ENCODE assay signal across 8 mouse cellular contexts in the genomic region with DNA sequence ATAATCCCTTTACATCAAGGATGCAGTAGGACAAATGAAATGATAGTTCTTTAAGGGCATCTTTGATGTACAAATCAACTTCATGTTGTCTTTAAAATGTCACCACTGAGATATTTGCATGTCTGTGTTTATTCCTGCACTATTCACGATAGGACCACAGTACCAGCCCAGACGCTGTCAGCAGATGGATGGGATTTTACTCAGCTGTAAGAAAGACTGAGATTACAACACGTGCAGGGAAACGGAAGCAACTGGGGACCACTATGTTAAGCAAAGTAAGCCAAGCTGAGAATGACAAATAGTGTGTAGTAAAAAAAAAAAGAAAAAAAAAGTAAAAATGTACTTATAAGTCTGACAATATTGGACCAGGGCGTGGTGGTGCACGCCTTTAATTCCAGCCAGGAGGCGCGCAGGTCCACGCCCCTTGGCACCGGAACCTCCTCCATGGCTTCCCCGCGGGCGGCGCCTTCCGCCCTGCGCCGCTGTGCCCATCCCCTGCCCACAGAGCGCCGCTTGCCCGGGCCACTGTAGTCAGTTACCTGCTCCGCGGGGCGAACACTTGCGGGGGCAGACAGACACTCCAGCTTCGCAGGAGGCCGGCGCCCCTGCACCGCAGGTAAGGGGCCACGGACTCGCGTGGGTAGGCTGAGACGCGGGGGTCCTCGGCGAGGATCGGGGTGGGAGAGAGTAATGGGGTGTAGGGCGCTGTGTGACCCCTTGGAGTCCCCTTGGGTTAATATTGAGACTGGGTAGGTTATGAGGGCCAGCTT.
A peak's percentile ranks its signal among the peaks of the same experiment; 100 is the strongest.
DNase-seq lines count a peak whose midpoint lies in the region; ATAC-seq and TF ChIP-seq lines count a peak whose summit lies in the region.
"Not testable (repeated sequence)": the region's sequence is repeated elsewhere in the genome, so short reads cannot be mapped to it uniquely, and the experiment has no call there.

No protein-coding gene starts in this region.

- not testable (repeated sequence) for TF ChIP-seq CTCF in hindbrain, postnatal 0 days (IDR thresholded peaks at IDR 0.05; ENCODE audit: low read depth); lung, postnatal 0 days (IDR thresholded peaks at IDR 0.05)

- peak; percentile 22; the same call in 1 of the 2 replicates for ATAC-seq in embryonic facial prominence, embryonic 12.5 days (ENCODE audit: insufficient number of reproducible peaks, insufficient read depth, low FRiP score, low TSS enrichment)
- not testable (repeated sequence) for ATAC-seq in heart, embryonic 11.5 days (replicated peaks; ENCODE audit: insufficient number of reproducible peaks, low FRiP score, low TSS enrichment)
- ATAC-seq in hindbrain, postnatal 0 days = peak; percentile 71
- peak; percentile 69 for ATAC-seq in lung, postnatal 0 days
- ATAC-seq in stomach, embryonic 16.5 days (ENCODE audit: insufficient read depth, low FRiP score) = peak; percentile 75; the same call in 1 of the 2 replicates

- TF ChIP-seq EP300 in lung, postnatal 0 days (IDR thresholded peaks at IDR 0.05) = not testable (repeated sequence)

- not testable (repeated sequence) for H3K36me3 ChIP-seq in embryonic facial prominence, embryonic 12.5 days; heart, embryonic 11.5 days (ENCODE audit: control insufficient read depth, insufficient read depth, low read length); hindbrain, postnatal 0 days (ENCODE audit: insufficient read depth, low read length); lung, postnatal 0 days (ENCODE audit: insufficient read depth, low read length); stomach, embryonic 16.5 days (ENCODE audit: control insufficient read depth, insufficient read depth, low read length)

- WGBS in embryonic facial prominence, embryonic 12.5 days = 4% methylated on average over 37 of the region's 37 CpGs
- WGBS in heart, embryonic 11.5 days (ENCODE audit: insufficient replicate concordance) = 2% methylated on average over 37 of the region's 37 CpGs
- 2% methylated on average over 33 of the region's 37 CpGs for WGBS in hindbrain, postnatal 0 days
- under 1% methylated on average over 37 of the region's 37 CpGs for WGBS in lung, postnatal 0 days
- WGBS in stomach, embryonic 16.5 days = under 1% methylated on average over 37 of the region's 37 CpGs

- peak overlapping the region; percentile 49 for H3K4me3 ChIP-seq in embryonic facial prominence, embryonic 12.5 days
- H3K4me3 ChIP-seq in heart, embryonic 11.5 days (ENCODE audit: low read depth, low read length) = peak overlapping the region; percentile 60
- peak overlapping the region; percentile 45 for H3K4me3 ChIP-seq in hindbrain, postnatal 0 days (ENCODE audit: low read length)
- H3K4me3 ChIP-seq in lung, postnatal 0 days (ENCODE audit: low read depth, low read length) = peak overlapping the region; percentile 40
- peak overlapping the region; percentile 53 for H3K4me3 ChIP-seq in stomach, embryonic 16.5 days (replicated peaks; ENCODE audit: low read length)

- peak overlapping the region; percentile 90 for H3K4me2 ChIP-seq in embryonic facial prominence, embryonic 12.5 days (replicated peaks)
- peak overlapping the region; percentile 91 for H3K4me2 ChIP-seq in heart, embryonic 11.5 days
- peak overlapping the region; percentile 80 for H3K4me2 ChIP-seq in hindbrain, postnatal 0 days (ENCODE audit: low read depth, low read length)
- H3K4me2 ChIP-seq in lung, postnatal 0 days (replicated peaks; ENCODE audit: low read depth, low read length) = peak overlapping the region; percentile 75
- peak overlapping the region; percentile 91 for H3K4me2 ChIP-seq in stomach, embryonic 16.5 days (ENCODE audit: low read depth, low read length)

- H3K27ac ChIP-seq in embryonic facial prominence, embryonic 12.5 days; heart, embryonic 11.5 days (ENCODE audit: low read depth, low read length); hindbrain, postnatal 0 days; lung, postnatal 0 days (ENCODE audit: low read length); stomach, embryonic 16.5 days (ENCODE audit: low read length): not testable (repeated sequence)

- peak; percentile 22 for DNase-seq in adrenal gland, adult 2 months
- peak; percentile 8 for DNase-seq in hindbrain, postnatal 0 days (ENCODE audit: low spot score)
- DNase-seq in left cerebral cortex, postnatal 4 days = peak; percentile 3
- DNase-seq in lung, postnatal 0 days (ENCODE audit: low spot score) = peak; percentile 50
- DNase-seq in naive thymus-derived CD4-positive, alpha-beta T cell, adult 2 months (ENCODE audit: low read depth) = peak; percentile 44

- not testable (repeated sequence) for H3K4me1 ChIP-seq in embryonic facial prominence, embryonic 12.5 days; heart, embryonic 11.5 days (ENCODE audit: control insufficient read depth, insufficient read depth, low read length); hindbrain, postnatal 0 days (ENCODE audit: insufficient read depth, low read length); lung, postnatal 0 days (ENCODE audit: insufficient read depth, low read depth, low read length); stomach, embryonic 16.5 days (ENCODE audit: control insufficient read depth, insufficient read depth, low read length)

- intact Hi-C loops in left cerebral cortex, postnatal 4 days (cut with DNase I) = not testable (repeated sequence)

- not testable (repeated sequence) for H3K9me3 ChIP-seq in embryonic facial prominence, embryonic 12.5 days; heart, embryonic 11.5 days (replicated peaks; ENCODE audit: control insufficient read depth, low read length); hindbrain, postnatal 0 days (ENCODE audit: low read length); lung, postnatal 0 days (ENCODE audit: low read length); stomach, embryonic 16.5 days (replicated peaks; ENCODE audit: control insufficient read depth, low read length)

- H3K27me3 ChIP-seq in embryonic facial prominence, embryonic 12.5 days = peaks cover 15% of the 10 kb centered on the region
- H3K27me3 ChIP-seq in heart, embryonic 11.5 days (ENCODE audit: control insufficient read depth, insufficient read depth, low read length); hindbrain, postnatal 0 days (ENCODE audit: insufficient read depth, low read length); lung, postnatal 0 days (replicated peaks; ENCODE audit: insufficient read depth, low read length); stomach, embryonic 16.5 days (ENCODE audit: control insufficient read depth, insufficient read depth, low read length): not testable (repeated sequence)

- H3K9ac ChIP-seq in embryonic facial prominence, embryonic 12.5 days = peak overlapping the region; percentile 54; the same call in 1 of the 2 replicates
- H3K9ac ChIP-seq in heart, embryonic 11.5 days (ENCODE audit: low read depth, low read length) = 0 out of 2 replicates have a peak overlapping the region, but pooled peaks have one; percentile 34
- H3K9ac ChIP-seq in hindbrain, postnatal 0 days (replicated peaks; ENCODE audit: low read length); lung, postnatal 0 days (replicated peaks; ENCODE audit: low read depth): not testable (repeated sequence)
- peak overlapping the region; percentile 58 for H3K9ac ChIP-seq in stomach, embryonic 16.5 days (ENCODE audit: low read length)
